Mouse (Mus musculus) C3H10T1/2 (cell line): ENCODE measurements around the gene Gm14409. TPM values are rescaled to one million over a fixed set of nuclear protein-coding genes. Genes with fewer than 3 reads are reported as not detected.

Experiments
- polyA plus RNA-seq, 2 experiments: library from polyadenylated mRNA; unstranded; fragments of >200 nt; fragmentation: generic; extraction: Trizol; gene quantifications; one replicate each; pipeline ENCODE4 v1.2.1; 2012; ENCODE audit warnings: missing spikeins in 2 of 2

Gene Gm14409
- polyA plus RNA-seq, result under 1 TPM in 1 of 2 experiments, not detected in 1; 0.06 TPM

GRCm38 (mm10) chr2:177266936-177267335, at the start of gene Gm14409:
Gm14409 (minus strand) TSS chr2:177267036.

Other genes starting within 250 kb of the Gm14409 start
- under 1 TPM; 0.02 to 0.06 TPM for gene Gm14401, start 192.7 kb downstream of the Gm14409 start, polyA plus RNA-seq
- gene Gm14410, start 60.6 kb downstream of the Gm14409 start, polyA plus RNA-seq, result 1 to 10 TPM in 1 of 2 experiments, under 1 TPM in 1; 0.64 to 6.0 TPM
- gene Gm14412, start 57.3 kb upstream of the Gm14409 start, polyA plus RNA-seq, result under 1 TPM in 1 of 2 experiments, not detected in 1; 0.07 TPM
- 1 to 10 TPM in 1 of 2 experiments, under 1 TPM in 1; 0.43 to 4.5 TPM for gene Gm14418, start 131.3 kb upstream of the Gm14409 start, polyA plus RNA-seq
- gene Zfp970, start 197.7 kb upstream of the Gm14409 start, polyA plus RNA-seq, result 1 to 10 TPM in 1 of 2 experiments, under 1 TPM in 1; 0.06 to 1.8 TPM
- 1 to 10 TPM in 1 of 2 experiments, under 1 TPM in 1; 0.08 to 1.8 TPM for gene Gm14403, start 231.2 kb upstream of the Gm14409 start, polyA plus RNA-seq